Mouse (Mus musculus) cerebellum, adult 18-20 months (tissue): Measurements from ENCODE around the gene Ubqln1.

Experiments used
- DNase-seq, 2 experiments: peaks; one replicate each; pipeline ENCODE4 v3.0.0; 2021

Ubqln1 gene

DNA sequence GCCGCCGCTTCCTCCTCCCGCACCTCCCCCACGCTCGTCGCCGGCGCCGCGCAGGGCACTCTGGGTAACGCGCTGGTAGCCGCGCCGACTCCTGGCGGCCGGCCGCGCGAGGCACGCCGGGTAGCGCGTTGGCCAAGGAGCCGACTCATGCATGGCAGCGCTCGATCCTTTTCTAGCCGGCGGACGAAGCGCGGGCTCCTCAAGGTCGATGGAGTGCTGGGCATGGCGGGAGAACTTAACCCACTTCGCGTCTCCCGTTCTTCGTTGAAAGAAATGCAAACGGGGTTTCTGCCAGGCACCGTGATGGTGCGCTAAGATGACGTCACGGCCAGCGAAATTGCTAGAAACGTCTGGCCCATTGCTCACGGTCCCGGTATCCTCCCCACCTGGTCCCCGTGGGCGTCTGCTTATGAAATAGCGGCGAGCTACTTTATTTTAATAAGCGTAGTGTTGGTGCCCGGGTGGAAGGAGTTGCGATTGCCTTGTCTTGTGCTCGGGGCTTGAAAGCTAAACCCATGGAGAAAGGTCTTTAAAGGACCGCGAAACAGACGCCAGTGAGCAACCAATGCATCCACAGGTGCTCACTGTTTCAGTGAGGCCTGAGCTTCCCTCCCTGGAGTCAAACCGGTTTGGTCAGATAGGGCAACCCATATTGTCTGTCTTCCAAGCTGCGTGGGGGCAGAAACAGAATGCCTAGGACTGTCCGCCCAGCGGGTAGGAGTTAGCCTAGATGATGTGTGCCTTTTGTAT, at the start of gene Ubqln1:
Ubqln1 (minus strand) TSS at position 62 of the 750 bp plus-strand sequence.
- DNase-seq, result peak; percentile 88 to 97

DNA sequence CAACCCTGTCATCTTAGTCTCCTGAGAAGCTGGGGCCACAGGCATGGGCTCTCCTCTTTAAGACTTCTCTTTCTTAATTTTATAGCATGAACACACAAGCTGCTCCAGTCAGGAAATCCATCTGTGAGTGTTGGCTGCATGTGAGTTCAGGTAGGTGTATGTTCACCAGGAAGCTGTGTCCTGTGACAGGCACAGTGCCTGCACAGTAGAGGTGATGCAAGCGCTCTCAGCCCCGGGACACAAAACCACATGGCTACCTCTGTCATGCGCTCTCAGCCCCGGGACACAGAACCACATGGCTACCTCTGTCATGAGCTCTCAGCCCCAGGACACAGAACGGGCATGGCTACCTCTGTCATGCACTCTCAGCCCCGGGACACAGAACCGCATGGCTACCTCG, 48.1 kb upstream of the Ubqln1 start:
- DNase-seq, result no peak

DNA sequence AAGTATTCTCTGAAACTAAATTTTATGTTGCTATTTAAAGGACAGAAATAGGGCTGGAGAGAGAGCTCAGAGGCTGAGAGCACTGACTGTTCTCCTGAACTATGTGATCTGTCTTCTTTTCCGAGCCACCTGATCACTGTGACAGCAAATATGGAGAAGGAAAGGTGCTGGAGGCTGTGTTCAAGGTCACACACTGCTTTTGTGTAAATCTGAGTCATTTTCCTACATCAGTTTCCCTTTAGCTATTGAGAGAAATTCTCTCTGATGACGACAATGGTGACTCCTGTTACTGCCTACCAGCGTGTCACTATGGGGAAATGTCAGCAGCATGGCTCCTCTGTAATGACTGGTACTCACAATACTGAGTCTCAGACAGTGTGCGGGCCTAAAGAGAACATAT, 46.2 kb upstream of the Ubqln1 start:
- DNase-seq, result no peak

DNA sequence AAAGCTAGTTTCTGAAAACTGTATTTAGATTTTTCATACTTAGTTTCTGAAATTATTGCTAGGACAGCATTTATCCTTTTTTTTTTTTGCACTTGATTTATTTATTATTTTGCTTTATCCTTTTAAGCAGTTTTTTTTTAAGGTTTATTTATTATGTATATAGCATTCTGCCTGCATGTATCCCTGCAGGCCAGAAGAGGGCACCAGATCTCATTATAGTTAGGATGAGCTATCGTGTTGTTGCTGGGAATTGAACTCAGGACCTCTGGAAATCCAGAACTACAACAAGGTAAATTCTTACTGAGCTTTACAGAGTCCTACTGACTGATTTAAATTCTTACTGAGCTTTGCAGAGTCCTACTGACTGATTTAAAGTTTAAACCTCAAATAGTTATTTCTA, 37.8 kb upstream of the Ubqln1 start:
- no peak for DNase-seq

DNA sequence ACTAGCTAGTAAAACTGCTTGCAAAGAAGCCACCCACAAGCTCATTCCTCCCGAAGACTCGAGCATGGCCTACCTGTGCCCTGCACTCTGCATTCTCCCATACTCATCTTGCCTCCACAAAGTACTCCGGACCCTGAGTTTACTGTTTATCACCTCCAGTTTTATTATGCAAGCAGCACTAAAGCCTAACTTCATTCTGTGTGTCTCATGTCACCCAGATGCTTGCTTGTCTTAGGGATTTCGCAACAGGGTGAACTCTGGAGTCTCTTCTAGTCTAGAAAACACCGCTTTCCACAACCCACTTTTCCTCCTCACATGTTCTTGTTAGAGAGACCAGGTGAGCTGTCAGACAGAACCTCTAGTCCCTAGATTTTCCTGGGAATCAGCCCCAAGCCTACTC, 33.5 kb upstream of the Ubqln1 start:
- no peak for DNase-seq

DNA sequence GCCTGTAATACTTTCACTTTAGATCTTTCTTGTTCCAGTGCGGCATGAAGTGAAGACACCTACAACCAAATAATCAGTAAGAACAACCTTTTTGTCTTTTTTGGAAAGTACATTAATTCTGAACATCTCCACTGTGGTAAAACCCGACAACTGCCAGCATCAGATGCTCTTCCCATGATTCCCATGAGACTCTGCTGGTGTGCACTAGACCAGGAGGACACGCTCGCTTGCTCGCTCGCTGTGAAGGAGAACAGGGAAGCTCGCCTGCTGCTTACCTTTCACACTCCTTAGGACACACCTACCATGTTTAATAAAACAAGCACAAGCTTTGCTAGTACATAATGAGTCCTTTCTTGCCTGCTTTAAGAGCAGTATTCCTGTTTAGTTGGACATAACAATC, 21.1 kb upstream of the Ubqln1 start:
- no peak for DNase-seq

DNA sequence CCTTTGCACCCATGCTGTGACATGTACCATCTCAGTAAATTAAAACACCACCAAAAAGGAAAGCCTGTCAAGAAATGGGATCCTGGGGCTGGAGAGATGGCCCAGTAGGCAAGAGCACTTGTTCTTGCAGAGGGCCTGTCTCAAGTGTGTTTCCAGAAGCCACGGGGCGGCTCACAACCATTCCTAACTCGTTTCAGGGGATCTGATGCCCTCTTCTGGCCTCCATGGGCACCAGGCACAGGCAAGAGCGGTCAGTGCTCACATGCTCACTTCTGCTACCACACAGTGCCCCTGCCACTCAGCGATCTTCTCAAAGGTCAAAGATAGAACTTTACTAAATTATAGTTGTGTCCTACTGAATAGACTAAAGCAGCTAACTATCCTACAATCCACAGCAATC, 17.2 kb upstream of the Ubqln1 start:
- peak; percentile 64 to 69 for DNase-seq

DNA sequence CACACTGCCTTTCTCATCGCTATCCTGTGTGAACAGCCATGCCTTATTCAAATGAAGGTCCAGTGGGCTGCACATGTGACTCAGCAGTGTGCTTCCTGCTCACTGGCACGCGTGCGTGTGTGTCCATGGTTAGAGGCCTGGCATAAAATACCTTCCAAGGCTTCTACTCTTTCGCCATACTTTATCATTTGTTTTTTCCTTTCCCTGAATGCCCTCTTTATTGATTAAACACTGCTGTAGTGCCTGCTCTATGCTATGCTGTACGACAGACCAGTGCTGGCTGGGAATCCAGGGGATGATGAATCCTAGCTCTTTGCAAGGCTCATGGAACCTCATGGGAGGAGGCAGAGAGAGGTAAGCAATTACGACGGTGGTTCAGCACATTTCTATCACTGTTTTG, 16.6 kb upstream of the Ubqln1 start:
- DNase-seq, result no peak

DNA sequence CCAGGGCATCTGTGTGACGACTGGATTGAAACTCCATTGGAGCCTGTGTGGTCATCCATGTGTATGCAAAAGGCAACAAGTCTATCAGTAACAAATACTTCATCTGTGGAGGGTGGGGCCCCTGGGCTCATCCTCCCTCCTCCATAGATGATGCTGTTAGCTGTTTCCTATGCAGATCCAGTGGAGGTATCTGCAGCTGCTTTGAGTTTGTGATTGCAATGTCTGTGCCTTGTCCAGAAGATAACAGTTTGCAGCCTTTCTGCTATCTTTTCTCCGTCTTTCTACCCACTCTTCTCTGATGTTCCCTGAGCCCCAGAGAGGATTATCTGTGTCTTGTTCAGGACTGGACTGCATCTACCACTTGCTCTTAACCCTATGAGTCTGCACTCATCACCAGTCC, 13.2 kb upstream of the Ubqln1 start:
- DNase-seq, result no peak

DNA sequence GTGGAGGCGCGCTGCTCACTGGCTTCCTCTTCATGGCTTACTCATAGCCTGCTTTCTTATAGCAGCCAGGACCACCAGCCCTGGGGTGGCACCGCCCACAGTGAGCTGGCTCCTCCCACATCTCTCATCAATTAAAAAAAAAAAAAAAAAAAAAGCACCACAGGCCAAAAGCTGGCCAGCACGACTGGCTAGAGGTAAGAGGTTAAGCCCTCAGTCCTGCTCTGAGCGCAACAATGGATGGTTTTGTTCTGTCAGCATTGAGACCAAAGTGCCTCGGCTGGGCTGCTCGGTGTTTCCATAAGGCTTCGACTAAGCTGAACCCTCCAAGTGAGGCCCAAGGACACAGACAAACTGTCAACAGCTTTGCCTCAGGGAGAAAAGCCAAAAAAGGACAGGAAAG, 10.2 kb upstream of the Ubqln1 start:
- DNase-seq, result no peak

DNA sequence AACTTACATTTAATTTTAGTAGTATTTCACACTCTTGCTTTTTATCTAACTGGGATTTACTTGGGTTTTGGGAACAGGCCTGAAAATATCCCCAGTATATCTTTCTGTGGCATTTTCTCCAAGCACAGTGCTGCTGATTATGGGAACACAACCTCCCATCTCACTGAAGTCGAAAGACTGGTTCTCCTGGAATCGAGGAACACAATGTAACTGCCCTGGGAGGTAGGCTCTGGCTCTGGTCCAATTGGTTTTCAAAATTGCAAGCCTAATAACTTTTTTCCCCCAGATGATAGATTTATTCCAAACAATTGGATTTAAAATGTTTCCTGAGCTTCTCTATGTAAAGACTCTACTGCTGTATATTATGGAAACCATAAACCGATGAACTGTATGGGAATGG, 4.8 kb upstream of the Ubqln1 start:
- no peak for DNase-seq

DNA sequence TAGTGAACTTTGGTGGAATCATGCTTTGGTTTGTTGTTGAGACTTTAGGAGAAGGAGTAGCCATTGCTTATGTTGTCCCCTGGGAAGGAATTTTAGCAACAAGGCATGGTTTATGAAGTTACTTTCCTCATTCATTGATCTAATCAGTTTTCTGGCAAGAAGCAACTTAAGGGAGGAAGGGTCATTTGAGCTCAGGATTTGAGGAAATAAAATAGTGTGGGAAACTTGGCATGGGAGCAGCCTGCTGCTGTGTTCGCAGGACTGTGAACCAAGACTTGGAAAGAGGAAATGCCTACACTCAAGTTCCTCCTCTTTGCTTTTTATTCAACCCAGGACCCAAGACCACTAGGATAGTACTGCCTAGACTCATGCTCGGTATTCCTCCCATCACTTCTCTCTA, 2.1 kb upstream of the Ubqln1 start:
- no peak for DNase-seq

DNA sequence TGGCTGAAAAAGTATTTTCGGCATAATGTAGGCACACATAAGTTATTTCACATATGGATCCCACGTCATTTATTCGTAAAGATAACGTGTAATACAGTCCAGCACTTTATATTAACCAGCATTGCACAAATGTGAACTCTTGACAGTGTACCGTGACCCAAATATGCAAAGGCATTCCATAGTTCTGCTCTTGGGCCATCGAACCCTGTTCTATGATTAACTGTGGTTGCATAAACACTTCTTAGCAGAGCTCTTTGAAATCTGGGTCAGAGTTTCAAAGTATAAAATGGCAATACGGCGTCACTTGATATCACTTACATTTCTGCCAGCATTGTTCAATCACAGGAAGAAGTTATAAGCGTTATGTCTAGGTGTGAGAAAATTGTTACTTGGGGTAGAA, 942 bp upstream of the Ubqln1 start:
- no peak for DNase-seq

DNA sequence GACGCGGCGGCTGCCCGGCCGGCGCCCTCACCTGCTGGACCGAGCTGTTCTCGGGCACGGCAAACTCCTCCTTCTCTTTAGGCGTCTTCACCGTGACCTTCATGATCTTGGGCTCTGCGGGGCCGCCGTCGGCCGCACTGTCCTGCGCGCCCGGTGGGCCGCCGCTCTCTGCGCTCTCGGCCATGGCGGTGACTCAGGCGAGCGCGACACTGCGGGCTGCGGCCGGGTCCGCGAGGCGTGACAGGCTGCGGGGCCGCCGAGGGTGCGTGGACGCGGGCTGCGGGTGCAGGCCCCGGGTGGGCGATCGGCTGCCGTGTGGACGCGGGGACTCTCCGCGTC, 231 bp downstream of the Ubqln1 start:
- DNase-seq, result no peak

DNA sequence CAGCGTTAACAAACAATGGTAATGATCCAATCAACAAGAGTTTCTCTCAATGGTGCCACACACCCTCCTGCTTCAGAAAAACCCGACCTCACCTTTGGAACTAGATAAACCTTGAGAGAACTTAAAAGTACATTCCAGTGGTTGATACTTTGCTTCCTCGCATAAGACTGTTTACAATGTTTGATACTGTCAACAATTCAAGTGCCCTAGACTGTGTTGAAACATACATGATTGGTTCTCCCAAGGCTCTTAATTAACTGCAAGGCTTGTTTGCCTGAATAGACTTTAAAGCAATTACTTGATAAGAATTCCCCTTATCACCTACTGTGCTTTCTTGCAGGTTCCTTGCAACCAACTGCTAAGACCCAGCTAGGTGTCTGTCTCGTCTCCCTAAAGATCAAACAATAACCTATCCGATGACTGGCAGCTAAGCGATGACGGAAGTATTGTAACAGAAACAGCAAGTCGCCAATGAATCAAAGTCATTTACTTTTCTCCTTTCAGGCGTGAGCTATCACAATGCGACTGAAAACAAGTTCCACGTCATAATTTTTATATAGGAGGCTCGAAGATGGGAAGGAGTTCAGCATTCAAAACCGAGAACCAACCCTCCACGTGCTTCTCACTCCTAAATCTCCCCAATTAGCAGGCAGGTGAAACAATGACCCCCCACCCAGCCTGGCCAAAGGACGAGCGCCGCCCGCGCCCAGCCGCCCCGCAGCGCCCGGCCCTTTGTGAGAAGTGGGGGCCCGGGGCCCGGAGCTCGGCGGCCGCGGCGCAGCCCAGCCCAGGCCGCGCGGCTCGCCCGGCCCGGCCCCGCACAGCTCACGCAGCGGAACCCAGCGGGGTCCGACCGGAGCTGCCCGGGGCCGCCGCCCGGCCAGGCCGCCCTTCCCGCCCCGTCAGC, 854 bp downstream of the Ubqln1 start:
- DNase-seq, result peak in 1 of 2 experiments; percentile 51

DNA sequence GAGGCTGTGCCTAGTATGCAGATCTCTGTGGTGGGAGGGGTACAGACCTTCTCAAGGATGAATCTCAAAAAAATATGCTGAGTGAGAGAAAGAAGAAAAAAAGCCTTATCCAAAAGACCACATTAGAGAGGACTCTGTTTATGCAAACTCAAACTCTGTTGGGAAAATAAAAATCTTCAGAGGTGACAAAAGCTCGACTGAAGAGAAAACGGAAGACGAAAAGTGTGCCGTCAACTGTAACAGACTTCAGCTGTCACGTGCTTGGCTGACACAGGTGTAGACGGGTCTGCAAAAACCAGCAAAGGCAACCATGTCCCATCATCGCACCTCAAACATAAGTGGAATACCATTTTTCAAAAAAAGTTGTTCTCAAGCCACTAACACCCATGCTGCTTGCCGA, 1.7 kb downstream of the Ubqln1 start:
- no peak for DNase-seq

DNA sequence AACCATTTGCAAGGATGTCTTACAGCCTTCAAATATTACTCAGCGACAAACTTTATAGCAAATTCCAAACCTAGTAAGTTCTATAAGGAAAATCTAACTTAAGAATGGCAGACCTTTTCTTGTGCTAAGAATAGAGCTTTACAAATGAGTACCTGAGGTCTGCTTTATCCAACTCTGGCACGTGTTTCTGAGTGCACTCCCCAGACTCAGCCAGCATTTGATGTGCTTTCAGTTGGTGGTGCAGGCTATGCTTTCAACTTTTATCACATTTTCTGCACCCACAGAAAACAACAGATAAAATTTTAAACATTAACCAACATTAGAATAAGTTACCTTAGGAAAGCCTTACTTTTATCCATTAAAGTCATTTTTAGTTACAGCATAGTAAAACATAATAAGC, 2.9 kb downstream of the Ubqln1 start:
- DNase-seq, result no peak

DNA sequence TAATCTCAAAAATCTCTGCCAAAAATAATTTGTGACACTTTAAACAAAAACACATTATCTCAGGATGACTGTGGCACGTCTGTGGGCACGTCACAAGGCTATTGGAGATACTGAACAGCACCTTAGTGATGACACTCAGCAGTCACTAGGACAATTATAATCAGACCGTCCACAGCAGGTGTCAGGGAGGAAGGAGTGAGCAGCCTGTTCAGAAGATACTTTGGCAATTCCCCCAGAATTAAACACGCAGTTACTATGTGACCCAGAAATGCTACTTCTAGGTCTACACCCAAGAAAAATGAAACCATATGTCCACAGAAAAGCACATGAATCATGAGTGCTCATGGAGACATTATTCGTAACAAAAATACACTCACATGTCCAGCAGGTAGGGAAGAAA, 5.0 kb downstream of the Ubqln1 start:
- DNase-seq, result peak; percentile 65 to 80

DNA sequence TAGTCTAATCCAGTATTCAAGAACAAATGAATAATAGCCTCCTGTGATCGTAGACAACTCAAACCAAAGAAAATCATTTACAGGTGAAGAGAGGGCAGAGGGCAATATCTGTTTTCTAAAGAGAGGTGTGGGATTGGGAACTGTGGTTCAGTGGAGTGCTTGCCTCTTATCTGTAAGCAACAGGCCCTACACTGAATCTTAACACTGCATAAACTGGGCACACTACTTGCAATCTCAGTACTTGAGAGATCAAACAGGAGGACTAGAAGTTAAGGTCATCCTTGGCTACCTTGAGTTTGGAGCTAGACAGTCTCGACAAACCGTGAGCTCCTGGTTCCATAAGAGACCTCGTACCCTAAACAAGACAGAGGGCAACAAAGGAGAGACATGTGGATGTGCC, 9.4 kb downstream of the Ubqln1 start:
- DNase-seq, result no peak

DNA sequence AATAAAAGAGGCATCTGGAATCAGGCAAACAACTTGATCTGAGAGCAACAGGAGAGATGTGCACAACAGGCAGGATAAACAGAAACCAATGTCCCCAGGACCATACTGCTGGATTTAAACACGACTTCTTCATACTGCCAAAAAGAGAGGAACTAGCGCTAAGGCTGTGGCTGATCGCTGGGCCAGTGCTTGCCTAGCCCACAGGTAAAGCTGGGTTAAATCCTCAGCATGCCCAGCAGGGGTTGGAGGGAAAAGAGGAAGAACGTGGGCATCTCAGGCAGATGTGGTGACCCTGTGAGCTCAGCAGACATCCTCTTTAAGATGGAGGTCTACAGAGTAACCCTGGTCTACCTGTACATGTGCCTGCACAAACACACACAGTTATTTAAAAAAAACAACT, 10.5 kb downstream of the Ubqln1 start:
- DNase-seq, result no peak

DNA sequence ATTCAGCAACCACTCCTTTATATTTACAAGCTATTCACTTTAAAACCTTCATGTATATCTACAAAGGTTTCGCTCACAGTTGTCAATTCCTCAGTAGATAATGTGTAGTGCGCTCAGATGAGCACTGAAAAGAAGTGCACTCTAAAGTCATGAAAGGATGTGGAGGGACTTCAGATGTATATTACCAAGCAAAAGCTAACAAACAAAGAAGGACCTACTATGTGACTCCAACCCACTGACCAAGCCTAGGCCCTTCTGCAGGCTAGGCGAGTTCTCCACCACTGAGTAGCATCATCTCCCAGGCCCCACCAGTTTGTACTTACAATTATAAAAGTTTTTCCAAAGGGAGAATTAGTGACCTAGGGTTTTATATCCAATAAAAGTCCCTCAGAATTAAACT, 11.3 kb downstream of the Ubqln1 start:
- DNase-seq, result no peak

DNA sequence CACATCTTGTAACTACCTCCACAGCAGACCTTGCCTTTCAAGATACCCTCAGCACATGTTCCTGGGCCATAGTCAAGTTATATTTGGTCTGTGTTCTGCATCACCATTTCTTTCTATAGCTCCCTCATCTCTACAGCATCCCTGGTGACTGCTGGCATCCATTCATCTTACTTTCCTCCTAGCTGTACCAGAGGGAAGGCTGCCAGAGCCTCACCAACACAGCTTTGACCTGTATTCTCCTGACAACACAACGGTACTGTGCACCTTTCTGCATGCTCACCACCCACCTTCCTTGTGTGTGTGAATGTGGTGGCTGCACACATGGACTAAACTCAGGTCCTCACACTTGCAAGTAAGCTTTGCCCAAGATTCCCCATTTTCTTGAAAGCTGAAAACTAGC, 12.6 kb downstream of the Ubqln1 start:
- DNase-seq, result peak; percentile 72 to 77

DNA sequence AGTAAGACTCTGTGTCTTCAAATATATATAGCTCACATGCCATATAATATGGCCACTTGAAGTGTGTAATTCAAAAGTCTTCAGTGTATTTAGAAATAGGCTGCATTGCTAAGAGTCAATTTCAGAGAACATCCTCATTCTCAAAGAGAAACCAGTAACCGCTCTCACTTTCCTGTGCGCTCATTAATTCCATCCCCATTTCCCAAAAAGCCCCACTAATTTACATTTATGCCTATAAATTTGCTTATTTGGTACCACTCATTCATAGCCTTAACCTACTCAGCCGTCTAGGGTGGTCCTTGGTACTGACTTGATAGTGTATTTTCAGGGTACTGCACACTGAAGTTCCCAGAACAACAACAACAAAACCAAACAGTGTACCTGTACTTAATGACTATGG, 13.5 kb downstream of the Ubqln1 start:
- DNase-seq, result no peak

DNA sequence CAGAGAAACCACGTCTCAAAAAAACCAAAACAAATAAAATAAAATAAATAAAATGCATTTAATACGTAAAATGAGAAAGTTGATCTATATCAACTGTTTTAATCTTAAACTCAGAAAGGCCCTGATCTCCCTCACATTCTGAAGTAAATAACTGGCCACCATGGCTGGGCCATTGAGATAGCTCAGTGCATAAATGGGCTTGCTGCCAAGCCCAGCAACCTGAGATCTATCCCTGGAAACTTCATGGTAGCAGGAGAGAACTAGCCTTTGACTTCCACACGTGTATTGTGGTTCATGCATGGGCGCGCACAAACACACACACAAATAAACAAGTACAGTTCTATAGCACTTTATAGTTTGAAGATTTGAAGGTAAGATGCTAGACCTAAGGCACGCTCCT, 14.1 kb downstream of the Ubqln1 start:
- no peak for DNase-seq
